Mouse (Mus musculus): ENCODE data around the gene Gorab. TPM values are rescaled to one million over a fixed set of nuclear protein-coding genes. Genes with fewer than 3 reads are reported as not detected.

The Gorab gene
- total and polyA plus RNA-seq, 3 experiments = 2.9 to 5.9 (median 5.8) TPM

DNA sequence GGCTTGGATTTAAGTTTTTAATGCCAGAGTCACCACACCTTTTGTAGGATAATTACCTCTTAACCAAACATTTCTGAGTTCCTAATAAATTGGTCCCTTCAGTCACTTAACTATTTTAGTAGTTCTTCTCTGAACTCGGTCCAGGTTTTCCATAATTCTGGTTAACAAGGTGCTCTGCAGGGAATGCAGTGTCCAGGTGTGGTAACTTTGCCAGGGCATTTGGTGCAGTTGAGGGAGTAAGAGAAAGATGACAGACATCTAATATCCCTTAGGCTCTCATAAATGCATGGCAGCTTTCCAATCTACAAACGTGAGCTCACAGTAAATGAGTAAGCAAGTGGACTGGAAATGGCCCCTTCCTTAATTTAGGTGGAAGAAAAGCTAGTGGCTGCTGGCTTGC is 10.7 kb upstream of the Gorab start:
- Histone ChIP-seq H3K4me2 (ENCODE audit: insufficient read depth, low read depth, poor library complexity, severe bottlenecking) (no peak overlapping the region), H3K36me3 (replicated peaks in 1 of 2; ENCODE audit: control insufficient read depth in 1 of 2, insufficient read depth in 1 of 2, low read length in 1 of 2) (no peaks in the 10 kb centered on the region), H3K4me3 (replicated peaks in 1 of 3; ENCODE audit: low read depth in 2 of 3, low read length in 2 of 3, poor library complexity in 1 of 3) (no peak overlapping the region), H3K27me3 (replicated peaks) (no peaks in the 10 kb centered on the region), H3K79me2 (replicated peaks; ENCODE audit: control insufficient read depth, extremely low read depth, insufficient read depth, poor library complexity, severe bottlenecking) (no peaks in the 10 kb centered on the region), H3K9ac (ENCODE audit: insufficient read depth, low read depth) (no peak overlapping the region), H3K4me1 (ENCODE audit: control insufficient read depth in 1 of 2, insufficient read depth in 2 of 2) (no peaks in the 10 kb centered on the region), H3K27ac (ENCODE audit: insufficient read depth, low read depth) (no peak overlapping the region), H3K9me3 (replicated peaks; ENCODE audit: low read length) (no peaks in the 10 kb centered on the region)
- in situ Hi-C loops (cut with MboI; ENCODE audit: low pct_ligation_motif_present, low pct_unique_long_range_greater_than_20kb, low sequenced_read_pairs) = no loop called here
- no peak for DNase-seq (ENCODE audit: extremely low read depth)
- TF ChIP-seq CHD1 (IDR thresholded peaks at IDR 0.05; ENCODE audit: low read depth, low read length) = no peak
- TF ChIP-seq MAZ (IDR thresholded peaks at IDR 0.05; ENCODE audit: low read depth, low read length) = no peak
- TF ChIP-seq JUND (conservative IDR thresholded peaks at IDR 0.05; ENCODE audit: low read depth, low read length) = no peak
- no peak for TF ChIP-seq EP300 (IDR thresholded peaks at IDR 0.05; ENCODE audit: low read length)
- TF ChIP-seq PAX5 (IDR thresholded peaks at IDR 0.05; ENCODE audit: low read length) = no peak
- dilution Hi-C loops (cut with MboI; ENCODE audit: extremely low pct_ligation_motif_present, extremely low pct_unique_long_range_greater_than_20kb, low sequenced_read_pairs) = no loop called here

DNA sequence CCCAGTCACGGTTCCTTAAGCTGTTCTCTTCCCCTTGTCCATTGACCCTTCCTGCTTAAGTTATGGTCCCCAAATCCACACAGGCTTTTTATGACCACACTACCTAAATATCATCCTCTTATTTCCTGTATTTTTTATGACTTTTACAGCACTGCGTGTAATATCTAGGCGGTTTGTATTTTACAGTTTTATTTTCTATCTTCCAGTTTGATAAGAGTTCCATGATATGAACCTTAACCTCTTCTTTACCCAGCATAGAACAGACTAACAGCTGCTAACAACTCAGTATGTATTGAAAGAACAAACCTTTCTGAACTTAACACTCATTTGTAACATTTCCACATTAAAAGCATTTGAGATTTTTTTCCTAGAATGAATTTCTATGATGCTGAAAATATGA is 2.7 kb upstream of the Gorab start:
- H3K36me3 ChIP-seq (replicated peaks in 1 of 2; ENCODE audit: control insufficient read depth in 1 of 2, insufficient read depth in 1 of 2, low read length in 1 of 2) = no peaks in the 10 kb centered on the region
- H3K4me3 ChIP-seq (replicated peaks in 1 of 3; ENCODE audit: low read depth in 2 of 3, low read length in 2 of 3, poor library complexity in 1 of 3) = no peak overlapping the region
- H3K9ac ChIP-seq (ENCODE audit: insufficient read depth, low read depth) = no peak overlapping the region
- H3K79me2 ChIP-seq (replicated peaks; ENCODE audit: control insufficient read depth, extremely low read depth, insufficient read depth, poor library complexity, severe bottlenecking) = peaks cover 14% of the 10 kb centered on the region
- H3K9me3 ChIP-seq (replicated peaks; ENCODE audit: low read length) = no peaks in the 10 kb centered on the region
- TF ChIP-seq ELF1 (IDR thresholded peaks at IDR 0.05; ENCODE audit: low read depth, low read length) (no peak), CHD1 (IDR thresholded peaks at IDR 0.05; ENCODE audit: low read depth, low read length) (no peak), ZC3H11A (IDR thresholded peaks at IDR 0.05; ENCODE audit: low read depth, low read length) (no peak), TBP (conservative IDR thresholded peaks at IDR 0.05; ENCODE audit: low read depth, low read length) (no peak), MXI1 (IDR thresholded peaks at IDR 0.05; ENCODE audit: low read depth, low read length) (no peak), JUN (IDR thresholded peaks at IDR 0.05; ENCODE audit: insufficient read depth, low read depth, low read length) (no peak)
- H3K27me3 ChIP-seq (replicated peaks) = no peaks in the 10 kb centered on the region
- no peak for DNase-seq (ENCODE audit: extremely low read depth)
- in situ Hi-C loops (cut with MboI; ENCODE audit: low pct_ligation_motif_present, low pct_unique_long_range_greater_than_20kb, low sequenced_read_pairs) (no loop called here), dilution Hi-C loops (cut with MboI; ENCODE audit: extremely low pct_ligation_motif_present, extremely low pct_unique_long_range_greater_than_20kb, low sequenced_read_pairs) (no loop called here)
- H3K4me2 ChIP-seq (ENCODE audit: insufficient read depth, low read depth, poor library complexity, severe bottlenecking) = no peak overlapping the region
- H3K27ac ChIP-seq (ENCODE audit: insufficient read depth, low read depth) = no peak overlapping the region
- H3K4me1 ChIP-seq (ENCODE audit: control insufficient read depth in 1 of 2, insufficient read depth in 2 of 2) = peaks cover 5 to 11% of the 10 kb centered on the region in 2 experiments; a peak in 3 of 4 replicates

DNA sequence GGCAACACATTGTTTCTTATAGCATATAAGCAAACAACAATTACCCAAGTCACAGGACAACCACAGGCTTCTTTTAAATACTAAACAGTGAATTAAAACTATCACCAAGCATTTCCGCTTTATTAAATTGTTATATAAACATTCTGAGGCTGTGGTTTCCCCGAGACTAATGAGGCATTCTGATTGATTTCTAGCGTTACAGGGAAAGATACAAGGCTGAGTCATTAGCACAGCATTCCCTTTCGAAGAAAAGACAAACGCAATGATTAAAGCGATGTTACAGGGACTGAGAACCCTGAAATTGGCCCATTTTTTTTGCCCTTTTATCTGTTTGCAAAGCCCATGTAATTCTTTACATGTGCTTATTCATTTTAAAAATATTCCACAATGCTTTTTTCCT is 12.1 kb downstream of the Gorab start:
- Histone ChIP-seq H3K9me3 (replicated peaks; ENCODE audit: low read length) (no peaks in the 10 kb centered on the region), H3K4me2 (ENCODE audit: insufficient read depth, low read depth, poor library complexity, severe bottlenecking) (no peak overlapping the region), H3K27ac (ENCODE audit: insufficient read depth, low read depth) (no peak overlapping the region), H3K36me3 (replicated peaks in 1 of 2; ENCODE audit: control insufficient read depth in 1 of 2, insufficient read depth in 1 of 2, low read length in 1 of 2) (peaks cover 32 to 74% of the 10 kb centered on the region in 2 experiments), H3K9ac (ENCODE audit: insufficient read depth, low read depth) (no peak overlapping the region), H3K4me1 (ENCODE audit: control insufficient read depth in 1 of 2, insufficient read depth in 2 of 2) (no peaks in the 10 kb centered on the region), H3K4me3 (replicated peaks in 1 of 3; ENCODE audit: low read depth in 2 of 3, low read length in 2 of 3, poor library complexity in 1 of 3) (no peak overlapping the region), H3K79me2 (replicated peaks; ENCODE audit: control insufficient read depth, extremely low read depth, insufficient read depth, poor library complexity, severe bottlenecking) (no peaks in the 10 kb centered on the region), H3K27me3 (replicated peaks) (no peaks in the 10 kb centered on the region)
- DNase-seq (ENCODE audit: extremely low read depth) = no peak
- TF ChIP-seq CHD1 (IDR thresholded peaks at IDR 0.05; ENCODE audit: low read depth, low read length) = no peak
- no peak for TF ChIP-seq USF1 (IDR thresholded peaks at IDR 0.05; ENCODE audit: low read depth, low read length)
- no peak for TF ChIP-seq SMC3 (IDR thresholded peaks at IDR 0.05; ENCODE audit: low read depth, low read length)
- TF ChIP-seq MXI1 (IDR thresholded peaks at IDR 0.05; ENCODE audit: low read depth, low read length) = no peak
- TF ChIP-seq CTCF (conservative IDR thresholded peaks at IDR 0.05 in 1 of 2, IDR thresholded peaks at IDR 0.05 in 1 of 2; ENCODE audit: low read depth in 2 of 2, low read length in 2 of 2) = no peak
- no peak for TF ChIP-seq POLR2AphosphoS2 (IDR thresholded peaks at IDR 0.05; ENCODE audit: low read depth, low read length)
- TF ChIP-seq NRF1 (IDR thresholded peaks at IDR 0.05; ENCODE audit: low read depth, low read length) = no peak
- dilution Hi-C loops (cut with MboI; ENCODE audit: extremely low pct_ligation_motif_present, extremely low pct_unique_long_range_greater_than_20kb, low sequenced_read_pairs) (no loop called here), in situ Hi-C loops (cut with MboI; ENCODE audit: low pct_ligation_motif_present, low pct_unique_long_range_greater_than_20kb, low sequenced_read_pairs) (no loop called here)
